Mouse (Mus musculus): Measurements from ENCODE around the gene Diaph3. TPM values are rescaled to one million over a fixed set of nuclear protein-coding genes. Genes with fewer than 3 reads are reported as not detected.

Diaph3 gene
- total and polyA plus RNA-seq, 2 experiments from 2014 or later, result 3.8 to 6.5 TPM

DNA sequence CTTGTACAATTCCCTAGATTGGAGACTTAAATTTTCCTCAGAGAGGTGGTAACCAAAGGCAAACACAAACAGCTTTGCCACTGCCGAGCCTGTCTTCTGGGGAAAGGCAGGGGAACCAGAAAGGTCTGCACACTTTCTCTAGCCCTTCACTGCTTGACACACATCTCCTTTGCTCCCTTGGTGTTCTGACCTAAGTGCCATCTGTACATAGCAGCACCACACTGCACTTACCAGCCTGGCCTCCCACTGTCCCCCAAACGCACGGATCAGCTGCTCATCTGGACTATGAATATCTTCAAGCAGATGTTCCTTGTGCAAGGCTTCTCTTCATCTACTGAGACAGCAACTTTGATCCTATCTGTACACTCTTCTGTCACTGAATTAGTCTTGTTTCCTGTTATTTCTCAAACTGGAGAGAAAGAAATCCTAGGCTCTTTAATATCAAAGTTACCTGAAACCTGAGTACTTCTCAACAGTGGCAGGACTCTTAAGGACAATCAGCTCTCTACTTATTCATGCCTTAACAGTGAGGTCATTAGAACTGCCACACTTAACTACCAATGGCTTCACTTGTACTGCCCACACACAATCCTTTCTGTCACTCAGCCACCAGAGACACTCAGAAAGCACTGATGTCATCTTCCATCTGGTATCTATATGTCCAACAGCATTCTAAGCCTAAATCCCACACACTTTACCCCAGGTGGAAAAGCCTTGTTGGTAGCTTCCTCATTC lies 251.8 kb downstream of the Diaph3 start:
- H3K36me3 ChIP-seq (replicated peaks; ENCODE audit: control insufficient read depth, insufficient read depth, low read length), result no peaks in the 10 kb centered on the region
- no peak overlapping the region for H3K9ac ChIP-seq (replicated peaks; ENCODE audit: low read depth, low read length)
- H3K4me1 ChIP-seq (ENCODE audit: control insufficient read depth, insufficient read depth), result peaks cover 5% of the 10 kb centered on the region; the same call in 1 of the 2 replicates
- WGBS, result 41% methylated on average over 3 of the region's 3 CpGs
- no peak overlapping the region for H3K4me3 ChIP-seq (ENCODE audit: low read depth, low read length)
- no peaks in the 10 kb centered on the region for H3K27me3 ChIP-seq (ENCODE audit: control insufficient read depth, insufficient read depth, low read length)
- no peaks in the 10 kb centered on the region for H3K9me3 ChIP-seq (replicated peaks; ENCODE audit: control insufficient read depth, low read length)
- peak; percentile 41; the same call in 1 of the 2 replicates for ATAC-seq (ENCODE audit: insufficient read depth, low read depth)
- H3K27ac ChIP-seq (ENCODE audit: low read depth), result no peak overlapping the region
- H3K4me2 ChIP-seq (ENCODE audit: low read depth, low read length), result no peak overlapping the region
- no peak for DNase-seq (ENCODE audit: low spot score)
- TF ChIP-seq EP300 (IDR thresholded peaks at IDR 0.05; ENCODE audit: low read depth) (no peak), CTCF (IDR thresholded peaks at IDR 0.05; ENCODE audit: low read depth) (no peak)

DNA sequence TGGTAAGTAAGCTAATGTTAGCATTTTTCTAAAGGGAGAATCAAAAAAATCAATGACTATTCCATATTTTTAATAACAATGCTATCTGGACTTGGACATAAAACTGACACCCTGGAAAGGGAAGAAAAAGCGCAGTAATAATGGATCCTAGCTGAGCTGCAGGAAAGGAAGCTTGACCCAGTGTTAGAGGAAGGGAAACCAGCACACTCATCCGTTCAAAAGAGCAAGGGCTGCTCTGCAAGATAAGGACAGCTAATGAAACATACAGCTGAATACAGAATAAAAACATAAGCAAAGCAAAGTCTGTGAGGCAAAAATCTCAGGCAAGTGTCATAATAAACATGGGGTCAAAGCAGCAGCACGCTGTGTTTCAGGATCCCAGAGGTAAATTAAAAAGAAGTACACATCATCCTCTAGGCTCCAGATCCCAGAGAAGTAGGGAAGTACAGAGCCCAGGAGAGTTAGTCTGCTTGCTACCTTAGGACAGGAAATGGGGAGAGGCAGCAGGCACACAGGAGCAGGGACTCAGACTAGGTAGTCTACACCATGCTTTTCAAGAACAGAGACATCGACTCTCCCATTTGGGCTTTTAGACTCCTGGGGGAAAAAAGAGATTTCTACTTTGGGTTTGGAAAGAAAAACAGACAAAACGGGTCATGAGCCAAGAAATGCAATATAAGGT lies 255.5 kb downstream of the Diaph3 start:
- Histone ChIP-seq H3K27me3 (ENCODE audit: control insufficient read depth, insufficient read depth, low read length) (no peaks in the 10 kb centered on the region), H3K9ac (replicated peaks; ENCODE audit: low read depth, low read length) (no peak overlapping the region), H3K4me3 (ENCODE audit: low read depth, low read length) (no peak overlapping the region), H3K4me1 (ENCODE audit: control insufficient read depth, insufficient read depth) (peaks cover 5% of the 10 kb centered on the region; the same call in 1 of the 2 replicates), H3K4me2 (ENCODE audit: low read depth, low read length) (no peak overlapping the region), H3K36me3 (replicated peaks; ENCODE audit: control insufficient read depth, insufficient read depth, low read length) (no peaks in the 10 kb centered on the region), H3K27ac (ENCODE audit: low read depth) (peak overlapping the region; percentile 40; the same call in 1 of the 2 replicates), H3K9me3 (replicated peaks; ENCODE audit: control insufficient read depth, low read length) (no peaks in the 10 kb centered on the region)
- 56% methylated on average over 5 of the region's 5 CpGs for WGBS
- TF ChIP-seq EP300 (IDR thresholded peaks at IDR 0.05; ENCODE audit: low read depth) (no peak), CTCF (IDR thresholded peaks at IDR 0.05; ENCODE audit: low read depth) (no peak)
- DNase-seq (ENCODE audit: low spot score), result peak; percentile 7
- no peak for ATAC-seq (ENCODE audit: insufficient read depth, low read depth)

DNA sequence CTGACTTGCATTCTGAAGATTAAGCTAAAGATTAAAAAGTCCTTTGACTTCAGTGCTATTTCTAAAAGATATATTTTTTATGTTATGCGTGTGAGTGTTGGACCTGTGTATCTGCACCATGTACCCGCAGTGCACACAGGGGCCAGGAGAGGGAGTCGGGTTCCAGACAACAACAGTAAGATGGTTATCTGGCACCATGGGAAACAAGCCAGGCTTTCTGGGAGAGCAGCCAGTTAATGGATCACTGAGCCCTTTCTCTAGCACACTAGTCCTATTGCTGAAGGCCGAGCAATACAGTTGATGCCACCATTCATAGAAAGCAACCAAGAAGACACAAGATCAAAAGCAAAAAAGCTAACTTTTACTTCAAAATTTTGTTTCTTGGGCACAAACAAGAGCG lies 271.5 kb downstream of the Diaph3 start:
- DNase-seq (ENCODE audit: low spot score), result no peak
- WGBS, result 85% methylated on average over 5 of the region's 5 CpGs

DNA sequence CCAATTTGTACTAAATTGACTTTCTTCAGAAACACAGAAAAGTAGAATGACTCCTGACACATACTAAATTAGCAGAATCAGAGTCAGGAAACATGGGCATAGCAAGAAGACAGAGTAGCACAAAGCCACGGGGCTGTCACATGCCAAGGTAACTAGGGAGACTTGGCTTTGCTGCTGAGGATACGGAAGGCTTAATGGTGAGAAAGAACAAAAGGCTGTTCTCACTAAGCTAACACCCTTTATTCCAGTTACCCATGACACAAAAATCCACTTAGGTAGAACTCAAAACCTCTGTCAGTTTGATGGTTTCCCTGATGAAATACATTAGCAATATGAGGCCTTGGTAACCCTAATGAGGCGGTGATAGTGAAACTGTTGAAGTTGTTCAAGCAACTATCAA lies 273.9 kb downstream of the Diaph3 start:
- Histone ChIP-seq H3K4me3 (ENCODE audit: low read depth, low read length) (no peak overlapping the region), H3K36me3 (replicated peaks; ENCODE audit: control insufficient read depth, insufficient read depth, low read length) (no peaks in the 10 kb centered on the region; the same call in 1 of the 2 replicates), H3K27me3 (ENCODE audit: control insufficient read depth, insufficient read depth, low read length) (no peaks in the 10 kb centered on the region), H3K4me1 (ENCODE audit: control insufficient read depth, insufficient read depth) (no peaks in the 10 kb centered on the region), H3K4me2 (ENCODE audit: low read depth, low read length) (no peak overlapping the region), H3K27ac (ENCODE audit: low read depth) (no peak overlapping the region), H3K9me3 (replicated peaks; ENCODE audit: control insufficient read depth, low read length) (no peaks in the 10 kb centered on the region), H3K9ac (replicated peaks; ENCODE audit: low read depth, low read length) (no peak overlapping the region)
- DNase-seq (ENCODE audit: low spot score) (no peak), ATAC-seq (ENCODE audit: insufficient read depth, low read depth) (no peak)
- 78% methylated on average over 3 of the region's 3 CpGs for whole genome bisulfite sequencing
- TF ChIP-seq EP300 (IDR thresholded peaks at IDR 0.05; ENCODE audit: low read depth) (no peak), CTCF (IDR thresholded peaks at IDR 0.05; ENCODE audit: low read depth) (no peak)

More for the DNA sequence above, 271.5 kb downstream of the Diaph3 start:
- Histone ChIP-seq H3K27ac (ENCODE audit: low read depth) (no peak overlapping the region), H3K9me3 (replicated peaks; ENCODE audit: control insufficient read depth, low read length) (no peaks in the 10 kb centered on the region), H3K9ac (replicated peaks; ENCODE audit: low read depth, low read length) (no peak overlapping the region), H3K4me2 (ENCODE audit: low read depth, low read length) (no peak overlapping the region), H3K4me1 (ENCODE audit: control insufficient read depth, insufficient read depth) (no peaks in the 10 kb centered on the region), H3K4me3 (ENCODE audit: low read depth, low read length) (no peak overlapping the region), H3K27me3 (ENCODE audit: control insufficient read depth, insufficient read depth, low read length) (no peaks in the 10 kb centered on the region), H3K36me3 (replicated peaks; ENCODE audit: control insufficient read depth, insufficient read depth, low read length) (no peaks in the 10 kb centered on the region; the same call in 1 of the 2 replicates)
- ATAC-seq (ENCODE audit: insufficient read depth, low read depth), result no peak
- TF ChIP-seq EP300 (IDR thresholded peaks at IDR 0.05; ENCODE audit: low read depth) (no peak), CTCF (IDR thresholded peaks at IDR 0.05; ENCODE audit: low read depth) (peak; percentile 30)

DNA sequence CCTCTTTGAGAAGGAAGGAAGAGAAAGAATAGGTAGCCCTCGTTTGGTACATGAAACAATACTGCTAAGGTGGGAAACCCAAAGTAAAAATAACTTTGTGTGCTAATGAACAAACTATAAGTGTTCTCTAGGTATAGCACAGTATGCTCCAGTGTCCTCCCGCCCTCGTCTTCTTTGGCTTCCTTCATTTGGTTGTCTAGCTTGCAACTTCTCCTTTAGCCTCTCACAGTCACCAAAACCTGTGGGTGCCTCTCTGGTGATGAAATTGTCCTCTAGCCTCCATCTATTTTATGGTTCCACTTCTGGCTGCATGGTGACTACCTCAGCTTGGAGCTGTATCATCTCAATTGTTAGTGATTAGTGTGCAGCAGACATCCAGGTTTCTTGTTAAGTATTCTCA lies 277.0 kb downstream of the Diaph3 start:
- no peak for TF ChIP-seq EP300 (IDR thresholded peaks at IDR 0.05; ENCODE audit: low read depth)
- TF ChIP-seq CTCF (IDR thresholded peaks at IDR 0.05; ENCODE audit: low read depth), result no peak
- ATAC-seq (ENCODE audit: insufficient read depth, low read depth), result no peak
- H3K36me3 ChIP-seq (replicated peaks; ENCODE audit: control insufficient read depth, insufficient read depth, low read length), result no peaks in the 10 kb centered on the region; the same call in 1 of the 2 replicates
- H3K9ac ChIP-seq (replicated peaks; ENCODE audit: low read depth, low read length), result no peak overlapping the region
- no peak overlapping the region for H3K27ac ChIP-seq (ENCODE audit: low read depth)
- no peaks in the 10 kb centered on the region for H3K4me1 ChIP-seq (ENCODE audit: control insufficient read depth, insufficient read depth)
- no peak for DNase-seq (ENCODE audit: low spot score)
- no peaks in the 10 kb centered on the region for H3K27me3 ChIP-seq (ENCODE audit: control insufficient read depth, insufficient read depth, low read length)
- WGBS, result 95% methylated on average over 3 of the region's 3 CpGs
- H3K4me2 ChIP-seq (ENCODE audit: low read depth, low read length), result no peak overlapping the region
- H3K9me3 ChIP-seq (replicated peaks; ENCODE audit: control insufficient read depth, low read length), result no peaks in the 10 kb centered on the region
- no peak overlapping the region for H3K4me3 ChIP-seq (ENCODE audit: low read depth, low read length)

All from heart, postnatal 0 days (tissue).